Mouse (Mus musculus): ENCODE data around the gene Tapbp.
"Not testable (repeated sequence)": the region's sequence is repeated elsewhere in the genome, so short reads cannot be mapped to it uniquely, and the experiment has no call there.

The Tapbp gene

GRCm38 (mm10) chr17:33904835-33905234 lies 10.9 kb upstream of the Tapbp start, which contains the start of gene Platr17:
Gene Platr17, plus strand, starts transcription at chr17:33905135.
- DNase-seq (ENCODE audit: low spot score in 2 of 2): not testable (repeated sequence)

- DNase-seq (ENCODE audit: low spot score in 2 of 2): peak; percentile 51 to 56
Measured at GRCm38 (mm10) chr17:33908331-33909076, 7.2 kb upstream of the Tapbp start.

- DNase-seq (ENCODE audit: low spot score in 2 of 2): peak; percentile 95 to 97
Measured at GRCm38 (mm10) chr17:33909077-33909868, 6.4 kb upstream of the Tapbp start, which contains the start of gene Daxx. Gene Daxx, plus strand, starts transcription at chr17:33909414.

- no peak for DNase-seq (ENCODE audit: low spot score in 2 of 2)
Measured at GRCm38 (mm10) chr17:33909869-33910250, 5.8 kb upstream of the Tapbp start.

- DNase-seq (ENCODE audit: low spot score in 2 of 2): no peak
Measured at GRCm38 (mm10) chr17:33910346-33911051, 5.2 kb upstream of the Tapbp start.

- DNase-seq (ENCODE audit: low spot score in 2 of 2): peak in 1 of 2 experiments; percentile 5
Measured at GRCm38 (mm10) chr17:33911052-33911812, 4.5 kb upstream of the Tapbp start.

GRCm38 (mm10) chr17:33911813-33912414 lies 3.8 kb upstream of the Tapbp start:
- DNase-seq (ENCODE audit: low spot score in 2 of 2): no peak

- DNase-seq (ENCODE audit: low spot score in 2 of 2): no peak
Measured at GRCm38 (mm10) chr17:33913264-33913663, 2.4 kb upstream of the Tapbp start.

GRCm38 (mm10) chr17:33913905-33914304 lies 1.8 kb upstream of the Tapbp start:
- DNase-seq (ENCODE audit: low spot score in 2 of 2): no peak

GRCm38 (mm10) chr17:33914969-33915391 lies 719 bp upstream of the Tapbp start:
- DNase-seq (ENCODE audit: low spot score in 2 of 2): no peak

- DNase-seq (ENCODE audit: low spot score in 2 of 2): no peak
Measured at GRCm38 (mm10) chr17:33916294-33916693, 595 bp downstream of the Tapbp start.

GRCm38 (mm10) chr17:33916847-33917655 lies 1.4 kb downstream of the Tapbp start:
- peak in 1 of 2 experiments; percentile 18 for DNase-seq (ENCODE audit: low spot score in 2 of 2)

GRCm38 (mm10) chr17:33917656-33918292 lies 2.1 kb downstream of the Tapbp start:
- no peak for DNase-seq (ENCODE audit: low spot score in 2 of 2)

GRCm38 (mm10) chr17:33918293-33919203 lies 2.8 kb downstream of the Tapbp start:
- DNase-seq (ENCODE audit: low spot score in 2 of 2): no peak

GRCm38 (mm10) chr17:33919351-33920281 lies 3.9 kb downstream of the Tapbp start:
- peak in 1 of 2 experiments; percentile 37 for DNase-seq (ENCODE audit: low spot score in 2 of 2)

GRCm38 (mm10) chr17:33920282-33921097 lies 4.8 kb downstream of the Tapbp start:
- DNase-seq (ENCODE audit: low spot score in 2 of 2): peak; percentile 48 to 70
